Comparison of ENCODE assay signal across 8 mouse cellular contexts in the genomic region with DNA sequence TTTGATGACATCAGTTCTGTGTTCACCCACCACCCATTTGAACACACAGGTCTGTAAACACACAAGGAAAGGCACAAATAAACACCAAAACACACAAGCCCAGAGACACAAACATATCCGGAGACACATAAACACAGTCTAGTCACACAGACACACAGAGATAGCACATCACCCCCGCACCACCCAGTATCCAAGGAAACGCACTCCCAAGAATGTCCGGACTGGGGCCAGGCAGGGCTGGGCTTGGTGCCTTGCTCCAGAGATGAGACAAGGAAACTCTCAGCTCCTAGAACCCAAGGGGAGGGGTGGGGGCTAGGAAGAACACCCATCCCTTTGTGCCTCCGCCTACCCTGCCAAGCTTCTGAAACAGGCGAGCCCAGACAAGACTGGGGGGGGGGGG. TPM values are rescaled to one million over a fixed set of nuclear protein-coding genes. Genes with fewer than 3 reads are reported as not detected.
A peak's percentile ranks its signal among the peaks of the same experiment; 100 is the strongest.
DNase-seq lines count a peak whose midpoint lies in the region; ATAC-seq and TF ChIP-seq lines count a peak whose summit lies in the region.

No protein-coding gene starts in this region.

- no peaks in the 10 kb centered on the region for H3K9me3 ChIP-seq in neural tube, embryonic 11.5 days (ENCODE audit: control insufficient read depth, low read length)
- no peaks in the 10 kb centered on the region for H3K9me3 ChIP-seq in stomach, embryonic 16.5 days (replicated peaks; ENCODE audit: control insufficient read depth, low read length)

- no peak for TF ChIP-seq POLR2A in lung, adult 2 months (IDR thresholded peaks at IDR 0.05; ENCODE audit: borderline replicate concordance, extremely low read depth, low read depth, low read length)

- DNase-seq in adrenal gland, adult 2 months: peak; percentile 65
- no peak for DNase-seq in adrenal gland, postnatal 25 days
- peak; percentile 51 for DNase-seq in neural tube, embryonic 11.5 days (ENCODE audit: low spot score)
- no peak for DNase-seq in neural tube, embryonic 10.5 days (ENCODE audit: extremely low spot score, low spot score)
- peak; percentile 51 to 61 for DNase-seq in heart, postnatal 36 days
- DNase-seq in lung, adult 2 months: peak; percentile 39
- no peak for DNase-seq in B cell, adult 2 months

- H3K4me2 ChIP-seq in neural tube, embryonic 11.5 days (ENCODE audit: low read depth): no peak overlapping the region
- H3K4me2 ChIP-seq in stomach, embryonic 16.5 days (ENCODE audit: low read depth, low read length): no peak overlapping the region

- H3K36me3 ChIP-seq in neural tube, embryonic 11.5 days (ENCODE audit: control insufficient read depth, insufficient read depth, low read length): no peaks in the 10 kb centered on the region; the same call in 1 of the 2 replicates
- no peaks in the 10 kb centered on the region for H3K36me3 ChIP-seq in stomach, embryonic 16.5 days (ENCODE audit: control insufficient read depth, insufficient read depth, low read length)

- H3K9ac ChIP-seq in neural tube, embryonic 11.5 days (ENCODE audit: low read length): no peak overlapping the region
- no peak overlapping the region for H3K9ac ChIP-seq in stomach, embryonic 16.5 days (ENCODE audit: low read length)

- TF ChIP-seq CTCF in lung, adult 2 months (IDR thresholded peaks at IDR 0.05; ENCODE audit: insufficient read depth, low read length): no peak

- no peak overlapping the region for H3K4me3 ChIP-seq in neural tube, embryonic 11.5 days (ENCODE audit: low read depth, low read length)
- H3K4me3 ChIP-seq in lung, adult 2 months (replicated peaks; ENCODE audit: extremely low read depth, low read depth, low read length): no peak overlapping the region
- no peak overlapping the region for H3K4me3 ChIP-seq in stomach, embryonic 16.5 days (replicated peaks; ENCODE audit: low read length)

- intact Hi-C loops in heart, postnatal 36 days (cut with DNase I): no loop called here

- no peak for ATAC-seq in neural tube, embryonic 11.5 days (ENCODE audit: insufficient read depth, low FRiP score, low TSS enrichment)
- ATAC-seq in stomach, embryonic 16.5 days (ENCODE audit: insufficient read depth, low FRiP score): no peak

- H3K27me3 ChIP-seq in neural tube, embryonic 11.5 days (ENCODE audit: control insufficient read depth, insufficient read depth, low read length): no peaks in the 10 kb centered on the region
- no peaks in the 10 kb centered on the region for H3K27me3 ChIP-seq in stomach, embryonic 16.5 days (ENCODE audit: control insufficient read depth, insufficient read depth, low read length)

- WGBS in neural tube, embryonic 11.5 days: 62% methylated on average over 6 of the region's 6 CpGs
- 37% methylated on average over 6 of the region's 6 CpGs for WGBS in lung, adult 2 months
- WGBS in stomach, embryonic 16.5 days: 38% methylated on average over 6 of the region's 6 CpGs

- H3K27ac ChIP-seq in neural tube, embryonic 11.5 days (ENCODE audit: low read depth, low read length): peak overlapping the region; percentile 42
- H3K27ac ChIP-seq in stomach, embryonic 16.5 days (ENCODE audit: low read length): peak overlapping the region; percentile 42

- H3K4me1 ChIP-seq in neural tube, embryonic 11.5 days (ENCODE audit: control insufficient read depth, insufficient read depth, low read length): peaks cover 46% of the 10 kb centered on the region
- H3K4me1 ChIP-seq in lung, adult 2 months (ENCODE audit: control insufficient read depth, insufficient read depth, low read length): peaks cover 33% of the 10 kb centered on the region
- H3K4me1 ChIP-seq in stomach, embryonic 16.5 days (ENCODE audit: control insufficient read depth, insufficient read depth, low read length): peaks cover 37% of the 10 kb centered on the region

RNA-seq across cellular contexts. Expression of a gene that starts 10.8 kb away (rescaled TPM):
- 10 to 100 TPM; 24.9 to 54.1 TPM for total RNA-seq in adrenal gland, adult 2 months (2021)
- 59.7 and 90.9 TPM in 2 replicates for polyA plus RNA-seq in adrenal gland, adult 2 months (2012; rRNA removed)
- 33.7 and 36.9 TPM in 2 replicates for total RNA-seq in adrenal gland, postnatal 25 days (2021)
- polyA plus RNA-seq in neural tube, embryonic 11.5 days (2014; fragmentation: Nextera tagmentation; extraction: Ambion mirVana): 44.3 and 47.7 TPM in 2 replicates
- total RNA-seq in heart, postnatal 36 days (2021): 100 to 1,000 TPM; 110 to 140 TPM
- polyA plus RNA-seq in lung, adult 2 months (2012; rRNA removed): 87.6 and 93.5 TPM in 2 replicates
- polyA plus RNA-seq in stomach, embryonic 16.5 days (2015; fragmentation: Nextera tagmentation; extraction: Ambion mirVana): 22.4 and 24.5 TPM in 2 replicates

RNA-seq across cellular contexts. Expression of a gene that starts 43.4 kb away (rescaled TPM):
- total RNA-seq in adrenal gland, adult 2 months (2021): 100 to 1,000 TPM; 145 to 172 TPM
- polyA plus RNA-seq in adrenal gland, adult 2 months (2012; rRNA removed): 17.1 and 23.2 TPM in 2 replicates
- total RNA-seq in adrenal gland, postnatal 25 days (2021): 148 and 170 TPM in 2 replicates
- polyA plus RNA-seq in neural tube, embryonic 11.5 days (2014; fragmentation: Nextera tagmentation; extraction: Ambion mirVana): 211 and 214 TPM in 2 replicates
- total RNA-seq in heart, postnatal 36 days (2021): 10 to 100 TPM; 84.4 to 89.0 TPM
- 26.6 and 40.8 TPM in 2 replicates for polyA plus RNA-seq in lung, adult 2 months (2012; rRNA removed)
- 212 and 218 TPM in 2 replicates for polyA plus RNA-seq in stomach, embryonic 16.5 days (2015; fragmentation: Nextera tagmentation; extraction: Ambion mirVana)

RNA-seq across cellular contexts. Expression of a gene that starts 43.5 kb away (rescaled TPM):
- 100 to 1,000 TPM in 1 of 2 experiments, 10 to 100 TPM in 1; 73.0 to 102 TPM for total RNA-seq in adrenal gland, adult 2 months (2021)
- polyA plus RNA-seq in adrenal gland, adult 2 months (2012; rRNA removed): 20.7 and 22.2 TPM in 2 replicates
- 71.7 and 97.0 TPM in 2 replicates for total RNA-seq in adrenal gland, postnatal 25 days (2021)
- 144 and 145 TPM in 2 replicates for polyA plus RNA-seq in neural tube, embryonic 11.5 days (2014; fragmentation: Nextera tagmentation; extraction: Ambion mirVana)
- total RNA-seq in heart, postnatal 36 days (2021): 10 to 100 TPM; 27.2 to 41.2 TPM
- 38.9 and 67.5 TPM in 2 replicates for polyA plus RNA-seq in lung, adult 2 months (2012; rRNA removed)
- polyA plus RNA-seq in stomach, embryonic 16.5 days (2015; fragmentation: Nextera tagmentation; extraction: Ambion mirVana): 76.3 and 77.3 TPM in 2 replicates

RNA-seq across cellular contexts. Expression of a gene that starts 51.2 kb away (rescaled TPM):
- not detected for total RNA-seq in adrenal gland, adult 2 months (2021)
- not detected in 2 replicates for polyA plus RNA-seq in adrenal gland, adult 2 months (2012; rRNA removed)
- total RNA-seq in adrenal gland, postnatal 25 days (2021): not detected in 2 replicates
- not detected in 2 replicates for polyA plus RNA-seq in neural tube, embryonic 11.5 days (2014; fragmentation: Nextera tagmentation; extraction: Ambion mirVana)
- total RNA-seq in heart, postnatal 36 days (2021): not detected
- not detected in 2 replicates for polyA plus RNA-seq in lung, adult 2 months (2012; rRNA removed)
- not detected in 2 replicates for polyA plus RNA-seq in stomach, embryonic 16.5 days (2015; fragmentation: Nextera tagmentation; extraction: Ambion mirVana)

Comparison
In these comparisons a context has a peak if more than half of its experiments do, and no peak if none do; other contexts are left out.
1. DNase-seq: peak in adrenal gland, adult 2 months (single experiment), neural tube, embryonic 11.5 days (single experiment), heart, postnatal 36 days (2 of 2) and lung, adult 2 months (single experiment); none in adrenal gland, postnatal 25 days (single experiment), neural tube, embryonic 10.5 days (single experiment) and B cell, adult 2 months (0 of 2).